Mouse (Mus musculus): Measurements from ENCODE around the gene Caml.

DNA sequence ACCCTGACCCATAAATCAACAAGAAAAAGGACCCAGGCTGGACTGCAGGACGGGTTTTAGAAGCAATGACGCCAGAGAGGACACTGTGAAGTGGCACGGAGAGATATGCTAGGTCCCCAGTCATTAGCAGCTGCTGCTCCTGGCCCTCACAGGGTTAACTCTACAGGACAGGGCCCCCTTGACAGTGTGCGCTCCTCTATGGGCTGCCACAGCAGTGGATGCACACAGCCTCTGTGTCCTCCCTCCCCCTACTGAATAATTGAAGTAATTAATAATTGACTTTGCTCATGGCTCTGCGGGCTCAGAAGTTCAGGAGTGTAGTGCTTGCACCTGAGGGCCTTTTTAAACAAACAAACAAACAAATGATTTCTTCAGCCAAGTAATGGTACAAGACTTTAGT, 9.3 kb upstream of the Caml start:
- TF ChIP-seq POLR2A (IDR thresholded peaks at IDR 0.05; ENCODE audit: borderline replicate concordance, insufficient read depth, low read length) (no peak), CTCF (IDR thresholded peaks at IDR 0.05; ENCODE audit: borderline replicate concordance, insufficient read depth, low read depth, low read length) (no peak)
